ENCODE assay signal across 31 mouse cellular contexts in the genomic region with DNA sequence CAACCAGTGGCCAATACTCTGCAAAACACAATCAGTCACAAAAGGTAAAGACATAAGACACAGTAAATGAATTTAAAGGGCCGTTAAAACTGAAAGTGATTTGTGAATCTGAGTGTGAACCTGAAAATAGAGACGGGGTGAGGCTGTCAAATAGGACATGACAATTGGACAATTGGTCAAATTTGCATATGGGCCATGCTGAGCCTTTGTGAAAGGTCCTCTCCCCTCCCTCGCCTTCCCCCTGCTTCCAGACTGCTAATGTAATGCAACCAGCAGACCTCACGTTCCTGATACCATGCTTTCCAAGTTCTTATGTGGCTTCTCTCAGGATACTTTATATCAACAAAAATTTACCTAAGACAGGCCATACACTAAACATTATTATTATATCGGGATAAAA. TPM values are rescaled to one million over a fixed set of nuclear protein-coding genes. Genes with fewer than 3 reads are reported as not detected.
DNase-seq lines count a peak whose midpoint lies in the region; ATAC-seq and TF ChIP-seq lines count a peak whose summit lies in the region.
"Had no signal": no experiment of that assay in that cellular context is flagged by ENCODE, and none has a peak within 500 bp of the region (broad histone marks: within the 10 kb centered on the region; RNA-seq: fewer than 3 reads in every experiment).

No protein-coding gene starts in this region.

- H3K4me3 ChIP-seq in midbrain, embryonic 11.5 days (ENCODE audit: low read depth, low read length), result no peak overlapping the region
- H3K4me3 ChIP-seq in midbrain, embryonic 10.5 days, result no peak overlapping the region
- H3K4me3 ChIP-seq in ES-Bruce4 (ENCODE audit: low read depth, low read length), result no peak overlapping the region
- H3K4me3 ChIP-seq: embryonic facial prominence, embryonic 10.5 days; embryonic facial prominence, embryonic 15.5 days; forebrain, embryonic 13.5 days; heart, embryonic 10.5 days; heart, embryonic 15.5 days; hindbrain, embryonic 13.5 days; limb, embryonic 12.5 days; liver, embryonic 15.5 days; neural tube, embryonic 12.5 days had no signal

- TF ChIP-seq POLR2A in ES-Bruce4 (IDR thresholded peaks at IDR 0.05; ENCODE audit: insufficient read depth, low read length), result no peak

- no peak overlapping the region for H3K4me2 ChIP-seq in midbrain, embryonic 11.5 days
- H3K4me2 ChIP-seq: embryonic facial prominence, embryonic 15.5 days; forebrain, embryonic 13.5 days; heart, embryonic 15.5 days; hindbrain, embryonic 13.5 days; limb, embryonic 12.5 days; liver, embryonic 15.5 days; lung, embryonic 14.5 days; neural tube, embryonic 12.5 days had no signal

- no peak overlapping the region for H3K27ac ChIP-seq in midbrain, embryonic 11.5 days (ENCODE audit: low read depth, low read length)
- H3K27ac ChIP-seq in midbrain, embryonic 10.5 days (replicated peaks), result no peak overlapping the region
- no peak overlapping the region for H3K27ac ChIP-seq in ES-Bruce4 (ENCODE audit: insufficient read depth, low read length)
- H3K27ac ChIP-seq: embryonic facial prominence, embryonic 10.5 days; embryonic facial prominence, embryonic 15.5 days; forebrain, embryonic 13.5 days; heart, embryonic 10.5 days; heart, embryonic 15.5 days; hindbrain, embryonic 13.5 days; limb, embryonic 12.5 days; liver, embryonic 15.5 days; neural tube, embryonic 12.5 days had no signal

- H3K4me1 ChIP-seq in midbrain, embryonic 11.5 days (ENCODE audit: control insufficient read depth, insufficient read depth, low read length), result no peaks in the 10 kb centered on the region
- no peaks in the 10 kb centered on the region for H3K4me1 ChIP-seq in midbrain, embryonic 10.5 days
- H3K4me1 ChIP-seq in ES-Bruce4 (ENCODE audit: control insufficient read depth, insufficient read depth, low read length), result no peaks in the 10 kb centered on the region
- H3K4me1 ChIP-seq: embryonic facial prominence, embryonic 10.5 days; embryonic facial prominence, embryonic 15.5 days; forebrain, embryonic 13.5 days; heart, embryonic 10.5 days; heart, embryonic 15.5 days; hindbrain, embryonic 13.5 days; limb, embryonic 12.5 days; liver, embryonic 15.5 days; neural tube, embryonic 12.5 days had no signal

- intact Hi-C loops in left cerebral cortex, postnatal 10 days (cut with DNase I), result no loop called here

- no peaks in the 10 kb centered on the region for H3K9me3 ChIP-seq in midbrain, embryonic 11.5 days (ENCODE audit: control insufficient read depth, low read length)
- no peaks in the 10 kb centered on the region for H3K9me3 ChIP-seq in midbrain, embryonic 10.5 days (replicated peaks)
- no peaks in the 10 kb centered on the region for H3K9me3 ChIP-seq in ES-Bruce4 (replicated peaks; ENCODE audit: control insufficient read depth, insufficient read depth, low read length, poor library complexity, severe bottlenecking)
- H3K9me3 ChIP-seq: embryonic facial prominence, embryonic 10.5 days; embryonic facial prominence, embryonic 15.5 days; forebrain, embryonic 13.5 days; heart, embryonic 10.5 days; heart, embryonic 15.5 days; hindbrain, embryonic 13.5 days; limb, embryonic 12.5 days; liver, embryonic 15.5 days; neural tube, embryonic 12.5 days had no signal

- DNase-seq in midbrain, embryonic 11.5 days (ENCODE audit: low spot score, missing footprints), result no peak
- DNase-seq in midbrain, embryonic 10.5 days (ENCODE audit: low spot score), result no peak
- peak; percentile 66 for DNase-seq in R1 (ENCODE audit: low read depth, low spot score)
- DNase-seq in retina, postnatal 1 day, result peak; percentile 5
- DNase-seq in left cerebral cortex, postnatal 10 days (ENCODE audit: extremely low spot score in 1 of 2, low spot score in 2 of 2), result no peak
- DNase-seq in urinary bladder, adult 2 months (ENCODE audit: low spot score), result no peak
- DNase-seq: adrenal gland, postnatal 10 days; cerebellum, adult 11 months; cerebellum, adult 9-10 months; cerebellum, postnatal 36 days; gastrocnemius, postnatal 25 days; heart, adult 11 months; kidney, adult 11 months; kidney, postnatal 14 days; layer of hippocampus, adult 9-11 months; lung, embryonic 14.5 days; lung, postnatal 14 days; right cerebral cortex, postnatal 25 days; spleen, adult 18-20 months; thymus, postnatal 14 days had no signal

- 0 out of 2 replicates have a peak, but pooled peaks have one; percentile 29 for TF ChIP-seq EP300 in ES-Bruce4 (IDR thresholded peaks at IDR 0.05; ENCODE audit: insufficient read depth, low read depth, low read length)

- peak; percentile 48; the same call in 1 of the 2 replicates for ATAC-seq in midbrain, embryonic 11.5 days (ENCODE audit: low FRiP score)
- ATAC-seq: forebrain, embryonic 13.5 days; midbrain, embryonic 16.5 days had no signal

- no peak overlapping the region for H3K9ac ChIP-seq in midbrain, embryonic 11.5 days (ENCODE audit: low read length)
- no peak overlapping the region for H3K9ac ChIP-seq in ES-Bruce4 (ENCODE audit: low read depth, poor library complexity, severe bottlenecking)
- H3K9ac ChIP-seq: embryonic facial prominence, embryonic 15.5 days; forebrain, embryonic 13.5 days; heart, embryonic 15.5 days; hindbrain, embryonic 13.5 days; limb, embryonic 12.5 days; liver, embryonic 15.5 days; lung, embryonic 14.5 days; neural tube, embryonic 12.5 days had no signal

- TF ChIP-seq CTCF in ES-Bruce4 (IDR thresholded peaks at IDR 0.05; ENCODE audit: low read depth, low read length), result no peak

- WGBS in midbrain, embryonic 11.5 days, result 52% methylated on average over 5 of the region's 5 CpGs
- WGBS in midbrain, embryonic 10.5 days, result 71% methylated on average over 5 of the region's 5 CpGs

- no peaks in the 10 kb centered on the region for H3K27me3 ChIP-seq in midbrain, embryonic 11.5 days (ENCODE audit: control insufficient read depth, insufficient read depth, low read length)
- no peaks in the 10 kb centered on the region for H3K27me3 ChIP-seq in midbrain, embryonic 10.5 days (ENCODE audit: low read depth, poor library complexity, severe bottlenecking)
- H3K27me3 ChIP-seq in ES-Bruce4 (ENCODE audit: control insufficient read depth, insufficient read depth, low read length, poor library complexity, severe bottlenecking), result no peaks in the 10 kb centered on the region
- H3K27me3 ChIP-seq: embryonic facial prominence, embryonic 15.5 days; forebrain, embryonic 13.5 days; heart, embryonic 15.5 days; hindbrain, embryonic 13.5 days; limb, embryonic 12.5 days; liver, embryonic 15.5 days; neural tube, embryonic 12.5 days had no signal

- no peaks in the 10 kb centered on the region for H3K36me3 ChIP-seq in midbrain, embryonic 11.5 days (ENCODE audit: control insufficient read depth, insufficient read depth, low read length)
- peaks cover 25% of the 10 kb centered on the region for H3K36me3 ChIP-seq in midbrain, embryonic 10.5 days
- H3K36me3 ChIP-seq in ES-Bruce4 (ENCODE audit: control insufficient read depth, insufficient read depth, low read length, poor library complexity, severe bottlenecking), result no peaks in the 10 kb centered on the region
- H3K36me3 ChIP-seq: liver, embryonic 15.5 days; neural tube, embryonic 12.5 days had no signal

RNA-seq across cellular contexts. Expression of a gene that starts 37.6 kb away (rescaled TPM):
- 95.5 and 97.7 TPM in 2 replicates for polyA plus RNA-seq in midbrain, embryonic 11.5 days (2014; fragmentation: Nextera tagmentation; extraction: Ambion mirVana)
- polyA plus RNA-seq in midbrain, embryonic 10.5 days (2016; fragmentation: Nextera tagmentation; extraction: Ambion mirVana), result 78.0 and 80.1 TPM in 2 replicates
- polyA plus RNA-seq in ES-Bruce4 (2011; ENCODE audit: insufficient read depth, insufficient read length, low read depth, missing spikeins), result 23.1 and 28.2 TPM in 2 replicates
- 10 to 100 TPM; 47.7 to 51.4 TPM for total RNA-seq in left cerebral cortex, postnatal 10 days (2021)
- 46.5 and 48.1 TPM in 2 replicates for polyA plus RNA-seq in urinary bladder, adult 2 months (2012; rRNA removed)

RNA-seq across cellular contexts. Expression of a gene that starts 57.1 kb away (rescaled TPM):
- 32.8 and 39.2 TPM in 2 replicates for polyA plus RNA-seq in midbrain, embryonic 11.5 days (2014; fragmentation: Nextera tagmentation; extraction: Ambion mirVana)
- polyA plus RNA-seq in midbrain, embryonic 10.5 days (2016; fragmentation: Nextera tagmentation; extraction: Ambion mirVana), result 35.4 and 35.8 TPM in 2 replicates
- 42.2 and 45.9 TPM in 2 replicates for polyA plus RNA-seq in ES-Bruce4 (2011; ENCODE audit: insufficient read depth, insufficient read length, low read depth, missing spikeins)
- 10 to 100 TPM; 36.3 to 37.5 TPM for total RNA-seq in left cerebral cortex, postnatal 10 days (2021)
- 25.5 and 28.5 TPM in 2 replicates for polyA plus RNA-seq in urinary bladder, adult 2 months (2012; rRNA removed)

Comparison
In these comparisons a context has a peak if more than half of its experiments do, and no peak if none do; other contexts are left out.
1. DNase-seq: peak in R1 (single experiment) and retina, postnatal 1 day (single experiment); none in midbrain, embryonic 11.5 days (single experiment), midbrain, embryonic 10.5 days (single experiment), left cerebral cortex, postnatal 10 days (0 of 2) and urinary bladder, adult 2 months (single experiment).